Mouse (Mus musculus) liver, postnatal 0 days (tissue): ENCODE data around the gene Klhdc4. TPM values are rescaled to one million over a fixed set of nuclear protein-coding genes. Genes with fewer than 3 reads are reported as not detected.

Source experiments
- ATAC-seq: fragments of 200-750 bp; cut with Nextera tagmentation; 2 replicates; pipeline ENCODE4 v1.8.0; 2017; ENCODE audit warnings: mild to moderate bottlenecking, moderate library complexity
- DNase-seq: peaks from one replicate; pipeline ENCODE4 v3.0.0-alpha.2; 2016
- H3K27ac ChIP-seq: fragments of 300-500 bp; sonication (generic); 2 replicates; pipeline ENCODE4 v1.5.1; 2014; ENCODE audit warnings: antibody characterized with exemption, moderate library complexity, mild to moderate bottlenecking, low read depth
- H3K27me3 ChIP-seq: fragments of 300-500 bp; sonication (generic); 2 replicates; pipeline ENCODE4 v1.6.1; 2014; ENCODE audit warnings: low read length, control low read depth, mixed read lengths; ENCODE audit not compliant: insufficient read depth
- H3K36me3 ChIP-seq: fragments of 300-500 bp; sonication (generic); replicated peaks from 2 replicates; pipeline ENCODE4 v1.6.1; 2014; ENCODE audit warnings: mild to moderate bottlenecking, control low read depth, low read length, moderate library complexity, mixed read lengths; ENCODE audit not compliant: insufficient read depth
- H3K4me1 ChIP-seq: fragments of 300-500 bp; sonication (generic); 2 replicates; pipeline ENCODE4 v1.6.1; 2014; ENCODE audit warnings: antibody characterized with exemption, mild to moderate bottlenecking, control low read depth; ENCODE audit not compliant: insufficient read depth
- H3K4me2 ChIP-seq: fragments of 300-500 bp; sonication (generic); 2 replicates; pipeline ENCODE4 v1.6.1; 2014; ENCODE audit warnings: low read depth, mild to moderate bottlenecking, low read length, moderate library complexity, mixed read lengths
- H3K4me3 ChIP-seq: fragments of 300-500 bp; sonication (generic); 2 replicates; pipeline ENCODE4 v1.5.1; 2014; ENCODE audit warnings: low read depth, low read length
- H3K9ac ChIP-seq: fragments of 300-500 bp; sonication (generic); replicated peaks from 2 replicates; pipeline ENCODE4 v1.6.1; 2014; ENCODE audit warnings: mild to moderate bottlenecking, moderate library complexity
- H3K9me3 ChIP-seq: fragments of 300-500 bp; sonication (generic); 2 replicates; pipeline ENCODE4 v1.6.1; 2016; ENCODE audit warnings: mild to moderate bottlenecking, control low read depth, low read length, mixed read lengths
- CTCF ChIP-seq: sonication (generic); IDR thresholded peaks from 2 replicates; pipeline ENCODE4 v1.5.1; 2016; ENCODE audit warnings: antibody characterized with exemption, low read depth
- EP300 ChIP-seq: IDR thresholded peaks from 2 replicates; pipeline ENCODE4 v1.6.1; 2016; ENCODE audit warnings: antibody characterized with exemption, low read depth, mild to moderate bottlenecking
- WGBS: fragments of 180-500 bp; shearing (Covaris S2); extraction: QIAGEN DNeasy Blood & Tissue Kit; methylation state at CpG from one replicate; pipeline ENCODE4 v1.1.7; 2014; ENCODE audit not compliant: insufficient replicate concordance; 5-methylcytosine and 5-hydroxymethylcytosine counted together
- polyA plus RNA-seq: library from polyadenylated mRNA; unstranded; fragments of >200 nt; fragmentation: Nextera tagmentation; extraction: Ambion mirVana; gene quantifications from 2 replicates; pipeline ENCODE4 v1.2.1, GENCODE M21; 2015

Klhdc4 gene
- polyA plus RNA-seq, 1 experiment from 2014 or later: 8.7 TPM

DNA sequence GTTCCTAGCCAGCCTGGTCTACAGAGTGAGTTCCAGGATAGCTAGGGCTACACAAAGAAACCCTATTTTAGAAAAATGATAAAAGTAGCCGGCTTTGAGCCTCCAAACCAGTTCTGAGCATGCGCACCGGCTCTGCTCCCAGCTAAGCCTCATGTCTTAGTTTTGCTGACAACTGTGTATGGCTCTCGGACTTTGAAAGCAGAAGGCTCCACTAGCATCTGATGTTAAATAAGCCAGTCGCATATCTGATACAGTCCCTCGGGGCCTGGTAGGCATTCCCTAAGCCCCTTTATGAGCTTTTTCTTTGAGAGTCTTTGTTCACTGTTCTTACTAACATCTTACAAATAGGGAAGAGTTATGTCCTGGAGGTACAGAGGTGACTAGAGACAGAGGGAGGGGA is 18.6 kb upstream of the Klhdc4 start:
- 72% methylated on average over 6 of the region's 6 CpGs for WGBS
- Histone ChIP-seq H3K27ac (0 out of 2 replicates have a peak overlapping the region, but pooled peaks have one; percentile 30), H3K9ac (no peak overlapping the region)

DNA sequence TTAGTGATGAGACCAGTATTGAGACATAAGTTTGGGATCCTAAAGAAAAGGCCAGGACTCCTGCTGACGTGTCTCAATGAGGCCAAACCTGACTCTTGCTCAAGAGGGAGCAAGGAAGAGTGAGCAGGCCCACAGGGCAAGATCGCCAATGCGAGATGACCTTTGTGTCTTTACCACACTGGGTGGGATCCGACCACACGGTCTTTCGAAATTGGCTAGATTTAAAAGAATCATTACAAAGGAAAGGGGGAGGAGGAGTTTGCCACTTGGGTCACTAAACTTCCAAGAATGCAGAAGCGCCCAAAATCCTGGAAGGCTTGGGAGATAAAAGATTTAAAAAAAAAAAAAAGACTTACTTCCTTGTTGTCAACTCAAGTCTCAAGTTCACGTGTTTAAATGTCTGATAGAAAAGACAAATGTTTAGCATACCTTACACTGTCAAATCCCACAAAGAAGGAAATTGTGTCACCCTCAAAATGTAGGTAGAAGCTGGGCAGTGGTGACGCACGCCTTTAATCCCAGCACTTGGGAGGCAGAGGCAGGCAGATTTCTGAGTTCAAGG is 18.0 kb upstream of the Klhdc4 start:
- H3K4me2 ChIP-seq: no peak overlapping the region
- ATAC-seq (no peak), DNase-seq (no peak)
- no peaks in the 10 kb centered on the region; the same call in 1 of the 2 replicates for H3K36me3 ChIP-seq
- H3K9me3 ChIP-seq: no peaks in the 10 kb centered on the region
- no peak overlapping the region for H3K4me3 ChIP-seq
- H3K27ac ChIP-seq: no peak overlapping the region
- TF ChIP-seq EP300: no peak
- TF ChIP-seq CTCF: no peak
- H3K27me3 ChIP-seq: no peaks in the 10 kb centered on the region
- peaks cover 12% of the 10 kb centered on the region for H3K4me1 ChIP-seq
- H3K9ac ChIP-seq: no peak overlapping the region
- 49% methylated on average over 10 of the region's 10 CpGs for WGBS

More for the DNA sequence above, 18.6 kb upstream of the Klhdc4 start:
- TF ChIP-seq CTCF (no peak), EP300 (no peak)
- Histone ChIP-seq H3K9me3 (no peaks in the 10 kb centered on the region), H3K4me3 (no peak overlapping the region), H3K27me3 (no peaks in the 10 kb centered on the region), H3K36me3 (no peaks in the 10 kb centered on the region; the same call in 1 of the 2 replicates), H3K4me2 (no peak overlapping the region), H3K4me1 (peaks cover 12% of the 10 kb centered on the region)
- ATAC-seq (no peak), DNase-seq (no peak)

DNA sequence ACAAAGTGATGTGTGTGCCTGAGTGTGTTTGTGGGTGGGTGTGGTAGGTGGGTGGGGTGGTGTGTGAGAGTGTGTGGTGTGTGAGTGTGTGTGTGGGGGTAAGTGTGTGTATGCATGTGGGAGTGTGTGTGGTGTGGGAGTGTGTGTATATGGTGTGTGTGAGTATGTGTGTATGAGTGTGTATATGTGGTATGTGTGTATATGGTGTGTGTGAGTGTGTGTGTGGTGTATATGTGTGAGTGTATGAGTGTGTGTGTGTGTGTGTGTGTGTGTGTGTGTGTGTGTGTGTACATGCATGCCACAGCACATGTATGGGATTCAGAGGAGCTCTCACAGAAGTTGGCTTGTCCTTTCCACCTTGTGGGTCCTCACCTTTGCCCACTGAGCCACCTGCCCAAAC is 17.4 kb upstream of the Klhdc4 start:
- TF ChIP-seq EP300 (no peak), CTCF (no peak)
- no peak overlapping the region for H3K27ac ChIP-seq
- no peaks in the 10 kb centered on the region for H3K27me3 ChIP-seq
- peaks cover 12% of the 10 kb centered on the region for H3K4me1 ChIP-seq
- H3K4me3 ChIP-seq: no peak overlapping the region
- no peaks in the 10 kb centered on the region; the same call in 1 of the 2 replicates for H3K36me3 ChIP-seq
- no peak overlapping the region for H3K4me2 ChIP-seq
- no peak for DNase-seq
- H3K9me3 ChIP-seq: no peaks in the 10 kb centered on the region
- ATAC-seq: no peak
- H3K9ac ChIP-seq: no peak overlapping the region

DNA sequence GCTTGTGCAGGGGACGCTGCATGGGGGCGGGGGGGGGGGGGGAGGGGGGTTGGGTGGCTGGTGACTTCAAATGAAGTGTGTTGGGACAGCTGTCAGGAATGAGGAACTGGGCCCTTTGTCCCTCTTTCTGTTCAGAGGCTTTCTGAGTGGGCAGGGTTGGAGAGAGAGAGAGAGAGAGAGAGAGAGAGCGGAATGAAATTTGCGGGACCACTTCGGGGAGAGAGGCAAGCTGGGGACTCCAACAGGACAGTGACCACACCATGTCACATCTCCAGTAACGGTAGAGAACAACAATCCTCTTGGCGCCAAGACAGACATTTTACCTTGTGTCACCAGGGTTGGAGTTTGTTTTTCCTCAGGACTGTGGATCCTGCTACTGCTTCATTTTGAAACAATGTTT is 15.4 kb upstream of the Klhdc4 start:
- Histone ChIP-seq H3K9ac (no peak overlapping the region), H3K36me3 (no peaks in the 10 kb centered on the region; the same call in 1 of the 2 replicates), H3K4me2 (no peak overlapping the region), H3K27ac (no peak overlapping the region), H3K4me1 (no peaks in the 10 kb centered on the region), H3K4me3 (no peak overlapping the region), H3K9me3 (no peaks in the 10 kb centered on the region), H3K27me3 (no peaks in the 10 kb centered on the region)
- ATAC-seq (no peak), DNase-seq (no peak)
- 62% methylated on average over 5 of the region's 7 CpGs for WGBS
- TF ChIP-seq CTCF: no peak
- TF ChIP-seq EP300: no peak

DNA sequence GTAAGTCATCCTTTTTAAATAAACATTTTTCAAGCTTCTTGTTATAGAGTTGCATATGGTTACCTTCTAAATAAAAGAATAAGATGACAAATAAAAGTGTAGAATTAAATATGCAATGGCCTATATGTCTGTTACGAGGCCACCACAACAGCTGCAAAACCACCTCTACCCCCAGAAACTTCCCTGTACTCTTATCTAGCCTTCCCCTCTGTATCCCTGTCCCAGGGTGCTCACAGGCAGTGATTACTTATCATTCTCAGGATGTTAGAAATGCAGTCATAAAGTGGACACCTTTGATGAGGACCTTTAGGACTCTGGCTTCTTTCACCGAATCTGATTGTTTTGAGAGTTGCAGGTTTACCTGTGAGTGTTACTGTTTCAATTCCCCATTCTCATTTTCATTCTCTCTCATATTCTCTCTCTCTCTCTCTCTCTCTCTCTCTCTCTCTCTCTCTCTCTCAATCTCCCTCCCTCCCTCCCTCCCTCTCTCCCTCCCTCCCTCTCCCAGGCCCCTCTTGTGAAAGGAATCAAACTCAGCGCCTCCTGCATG is 13.9 kb upstream of the Klhdc4 start:
- Histone ChIP-seq H3K4me1 (no peaks in the 10 kb centered on the region), H3K9ac (no peak overlapping the region), H3K9me3 (no peaks in the 10 kb centered on the region), H3K27ac (no peak overlapping the region), H3K27me3 (no peaks in the 10 kb centered on the region), H3K4me2 (no peak overlapping the region), H3K4me3 (no peak overlapping the region), H3K36me3 (no peaks in the 10 kb centered on the region; the same call in 1 of the 2 replicates)
- 69% methylated on average over 3 of the region's 3 CpGs for WGBS
- TF ChIP-seq CTCF (no peak), EP300 (no peak)
- DNase-seq: no peak
- no peak for ATAC-seq

DNA sequence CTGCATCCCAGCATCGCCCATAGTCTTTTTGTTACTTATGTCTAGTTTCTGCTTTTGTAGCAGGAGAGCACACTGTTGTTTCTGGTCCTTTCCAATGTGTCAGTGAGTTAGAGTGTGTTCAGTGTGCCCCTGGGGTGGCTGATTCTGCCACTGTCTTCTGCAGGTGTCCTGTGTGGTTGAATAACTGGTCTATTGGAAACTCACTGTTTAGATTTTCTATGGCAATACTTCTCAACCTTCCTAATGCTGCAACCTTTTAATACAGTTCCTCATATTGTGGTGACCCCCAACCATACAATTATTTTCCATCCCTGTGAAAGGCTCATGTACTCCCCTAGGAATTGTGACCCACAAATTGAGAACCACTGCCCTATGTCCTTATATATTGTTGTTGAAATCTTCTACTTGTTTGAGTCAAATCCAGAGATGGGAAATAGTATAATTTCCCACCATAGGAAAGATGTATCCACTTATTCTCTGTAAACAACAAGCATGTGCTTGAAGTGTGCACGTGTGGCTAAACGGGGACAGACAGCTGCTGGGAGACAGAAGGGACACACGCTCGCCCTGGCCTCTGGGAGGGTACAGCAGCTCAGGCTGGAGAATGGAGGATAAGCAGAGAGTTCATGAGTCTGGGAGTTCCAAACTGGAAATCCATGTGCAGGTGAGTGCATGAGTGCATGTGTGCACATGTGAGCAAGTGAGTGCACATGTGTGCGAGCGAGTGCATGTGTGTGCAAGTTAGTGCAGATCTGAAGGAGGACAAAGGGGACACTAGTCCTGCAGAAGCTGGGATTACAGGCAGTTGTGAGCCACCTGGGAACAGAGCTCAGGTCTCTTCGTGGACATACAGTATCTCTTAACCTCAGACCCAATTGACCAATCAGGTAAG is 12.9 kb upstream of the Klhdc4 start:
- 84% methylated on average over 8 of the region's 8 CpGs for WGBS
- DNase-seq: no peak
- Histone ChIP-seq H3K4me2 (no peak overlapping the region), H3K27me3 (no peaks in the 10 kb centered on the region), H3K4me3 (no peak overlapping the region), H3K9ac (no peak overlapping the region), H3K27ac (no peak overlapping the region), H3K36me3 (no peaks in the 10 kb centered on the region; the same call in 1 of the 2 replicates), H3K4me1 (no peaks in the 10 kb centered on the region), H3K9me3 (no peaks in the 10 kb centered on the region)
- no peak for ATAC-seq
- TF ChIP-seq EP300: no peak
- no peak for TF ChIP-seq CTCF
